Mouse (Mus musculus) left cerebral cortex, postnatal 36 days (tissue): ENCODE results near the gene Ak4. TPM values are rescaled to one million over a fixed set of nuclear protein-coding genes. Genes with fewer than 3 reads are reported as not detected.
A peak's percentile ranks its signal among the peaks of the same experiment; 100 is the strongest.

ENCODE experiments used
- DNase-seq, 2 experiments: peaks; one replicate each; pipeline ENCODE4 v3.0.0; 2021 to 2022; ENCODE audit warnings: low spot score in 2 of 2, mixed read lengths in 1 of 2
- intact Hi-C: fragments of 180-260 bp; cut with DNase I; formaldehyde crosslinking; loops from one replicate; pipeline ENCODE4 v1.15.1; 2025
- total RNA-seq, 2 experiments: library from RNA; stranded (reverse); gene quantifications; 2 replicates each; pipeline ENCODE4 v1.2.3; 2021

Ak4 gene
- total RNA-seq, 2 experiments from 2014 or later = 34.2 to 40.7 TPM

DNA sequence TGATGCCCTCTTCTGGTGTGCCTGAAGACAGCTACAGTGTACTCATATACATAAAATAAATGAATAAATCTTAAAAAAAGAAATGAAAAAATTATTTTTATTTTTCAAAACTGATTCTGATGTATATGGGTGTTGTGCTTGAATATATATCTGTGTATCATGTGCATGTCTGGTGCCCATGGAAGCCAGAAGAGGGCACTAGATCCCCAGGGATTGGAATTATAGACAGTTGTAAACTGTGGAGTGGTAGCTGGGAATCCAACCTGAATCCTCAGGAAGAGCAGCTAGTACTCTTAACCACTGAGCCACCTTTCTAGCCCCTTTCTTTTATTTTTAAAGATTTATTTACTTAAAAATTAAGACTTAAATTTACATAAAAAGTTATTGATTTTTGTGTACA is 87.3 kb downstream of the Ak4 start:
- intact Hi-C loops = loop anchor here (5.0 to 10.0 kb wide), 3 partner anchors 108 to 149 kb away; partner anchors contain the start of gene Leprot
- no peak for DNase-seq

- DNase-seq = peak; percentile 85
- intact Hi-C loops = loop anchor here (5.0 to 10.0 kb wide), 3 partner anchors 107 to 150 kb away; partner anchors contain the start of gene Leprot
These were observed 88.7 kb downstream of the Ak4 start for GRCm38 (mm10) chr4:101507571-101508422.

DNA sequence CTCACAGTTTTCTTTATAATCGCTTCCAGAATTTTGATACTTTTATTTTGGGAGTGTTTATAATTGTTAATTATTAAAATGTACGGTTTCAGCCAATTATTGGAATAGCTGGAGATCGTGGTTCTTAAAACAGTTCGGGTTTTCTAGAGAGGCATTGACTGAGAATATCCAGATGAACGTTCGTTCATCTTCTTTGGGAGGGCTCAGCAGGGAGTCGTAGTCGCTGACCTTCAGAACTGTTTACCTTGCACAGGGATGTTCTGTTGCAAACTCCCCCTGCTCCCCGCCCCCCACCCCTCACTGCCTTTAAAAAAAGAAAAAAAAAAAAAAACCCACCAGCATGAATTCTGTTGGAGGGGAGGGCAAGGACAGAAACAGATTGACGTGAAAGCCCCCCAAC is 89.4 kb downstream of the Ak4 start:
- intact Hi-C loops = loop anchor here (5.0 to 10.0 kb wide), 3 partner anchors 106 to 151 kb away; partner anchors contain the start of gene Leprot
- peak in 1 of 2 experiments; percentile 24 for DNase-seq

GRCm38 (mm10) chr4:101508851-101509577 is 89.9 kb downstream of the Ak4 start:
- intact Hi-C loops = loop anchor here (5.0 to 10.0 kb wide), 3 partner anchors 106 to 152 kb away; partner anchors contain the start of gene Leprot
- DNase-seq = peak; percentile 57 to 62

DNA sequence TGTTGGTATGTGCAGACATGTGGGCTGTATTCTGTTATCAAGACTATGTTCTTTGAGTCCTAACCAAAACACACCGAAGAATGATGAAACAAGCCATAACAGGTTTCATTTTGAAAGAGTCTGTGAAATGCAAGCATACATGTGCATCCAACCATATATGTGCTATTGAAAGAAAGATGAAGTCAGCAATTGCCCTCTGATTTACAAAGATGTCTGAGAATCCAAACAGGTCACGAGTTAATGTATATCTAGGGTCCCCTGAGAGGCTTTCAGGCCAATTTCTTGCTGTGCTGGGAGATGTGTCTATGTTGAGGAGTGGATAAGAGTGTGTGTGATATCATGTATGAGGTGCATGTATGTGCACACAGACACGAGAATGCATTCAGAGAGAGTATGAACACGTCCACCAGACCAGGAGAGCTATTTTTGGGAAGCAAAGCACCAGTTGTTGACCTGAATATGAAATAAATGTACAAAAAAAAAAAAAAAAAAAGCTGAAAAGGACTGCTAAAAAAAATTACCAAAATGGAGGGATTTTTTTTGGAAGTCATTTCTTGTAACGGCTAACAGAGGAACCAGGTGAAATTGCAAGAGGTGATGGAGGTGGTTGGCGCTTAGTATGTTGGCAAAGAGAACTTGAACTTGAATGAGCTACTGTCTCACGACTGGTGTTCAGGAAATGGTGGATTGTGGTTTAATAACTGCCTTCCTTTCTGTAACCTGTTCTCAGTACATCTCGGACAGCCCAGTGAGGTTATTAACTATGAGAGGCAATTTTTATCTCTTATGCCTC is 91.2 kb downstream of the Ak4 start:
- intact Hi-C loops = loop anchor here (5.0 kb wide), 1 partner anchor 42 kb away; no protein-coding TSS in a partner anchor

GRCm38 (mm10) chr4:101510904-101511210 is 91.8 kb downstream of the Ak4 start:
- no peak for DNase-seq
- intact Hi-C loops = loop anchor here (5.0 kb wide), 1 partner anchor 41 kb away; no protein-coding TSS in a partner anchor

More for the DNA sequence above, 91.2 kb downstream of the Ak4 start:
- no peak for DNase-seq

- intact Hi-C loops = loop anchor here (5.0 kb wide), 1 partner anchor 40 kb away; no protein-coding TSS in a partner anchor
- no peak for DNase-seq
These were observed 92.9 kb downstream of the Ak4 start for GRCm38 (mm10) chr4:101511768-101512521.

- intact Hi-C loops = loop anchor here (5.0 kb wide), 1 partner anchor 39 kb away; no protein-coding TSS in a partner anchor
- DNase-seq = no peak
These were observed 94.2 kb downstream of the Ak4 start for GRCm38 (mm10) chr4:101513251-101513650.

- intact Hi-C loops = no loop called here
- no peak for DNase-seq
These were observed 96.8 kb downstream of the Ak4 start for GRCm38 (mm10) chr4:101515853-101516252.

Other genes with a start within 250 kb of the Ak4 start
- gene Jak1, start 154.0 kb upstream of the Ak4 start, total RNA-seq = 100 to 1,000 TPM; 122 to 126 TPM
- gene Dnajc6, start 77.4 kb downstream of the Ak4 start, total RNA-seq = 100 to 1,000 TPM; 304 to 330 TPM
- 10 to 100 TPM; 24.3 to 27.6 TPM for gene Leprot, start 228.4 kb downstream of the Ak4 start, total RNA-seq